Mouse (Mus musculus) MEL-GATA-1-ER (cell line): ENCODE results near the gene Cnih2.

Experiments
- DNase-seq: peaks from one replicate; pipeline ENCODE4 v3.0.0-alpha.2; 2012; ENCODE audit warnings: low read depth; ENCODE audit errors: extremely low read depth

Gene Cnih2

DNA sequence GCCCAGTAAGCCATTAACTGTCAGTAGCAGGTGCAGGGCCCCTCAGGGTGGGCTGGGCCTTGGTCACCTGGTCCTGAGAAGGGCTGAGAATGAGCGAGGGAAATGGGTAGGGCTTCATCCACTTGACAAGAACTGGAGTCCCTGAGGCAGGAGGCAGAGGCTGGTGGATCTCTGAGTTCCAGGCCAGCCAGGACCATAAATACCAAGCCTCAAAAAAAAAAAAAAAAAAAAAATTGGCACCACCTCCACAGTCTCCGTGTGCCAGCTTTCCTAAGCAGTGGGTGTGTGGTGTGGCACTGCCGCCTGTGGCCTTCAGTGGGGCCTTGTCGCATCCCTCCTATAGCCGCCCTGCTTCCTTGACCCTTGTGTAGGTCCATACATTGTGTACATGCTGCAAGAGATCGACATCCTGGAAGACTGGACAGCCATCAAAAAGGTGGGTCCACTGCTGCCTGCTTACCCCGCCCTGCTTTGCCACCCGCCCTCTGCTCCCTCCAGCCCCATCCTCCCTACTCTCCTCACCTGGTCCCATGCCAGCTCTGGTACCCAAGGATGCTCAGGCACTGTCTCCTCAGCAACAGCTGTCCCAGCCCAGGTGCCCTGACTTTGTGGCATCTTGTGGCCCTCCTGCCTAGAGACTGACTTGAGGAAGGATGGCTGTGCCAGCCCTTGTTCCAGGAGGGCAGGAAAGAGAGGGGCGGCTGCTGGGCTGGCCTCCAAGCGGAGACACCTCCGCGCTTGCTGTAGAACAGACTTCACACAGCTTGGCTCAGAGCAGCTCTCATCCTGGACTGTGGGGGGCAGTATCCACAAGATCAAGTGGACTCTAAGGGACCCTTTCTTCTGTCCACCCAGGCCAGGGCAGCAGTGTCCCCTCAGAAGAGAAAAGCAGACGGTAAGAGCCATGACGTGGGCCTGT is 49.9 kb downstream of the Cnih2 start:
- no peak for DNase-seq

GRCm38 (mm10) chr19:5045531-5045930 is 52.8 kb downstream of the Cnih2 start:
- no peak for DNase-seq
